Mouse (Mus musculus) lung, adult 2 months (tissue): ENCODE measurements at regions not wholly inside any gene's neighbourhood (a gene's known extent, or its start where the extent isn't known, plus 50 kb on each side); places are given as distances from the start of the nearest gene placed in this dataset.

ENCODE experiments used
- CTCF ChIP-seq: fragments of 200-500 bp; IDR thresholded peaks from 2 replicates; pipeline ENCODE4 v1.5.1; 2011; ENCODE audit warnings: mild to moderate bottlenecking, low read length, control low read depth; ENCODE audit not compliant: insufficient read depth
- POLR2A ChIP-seq: fragments of 200-500 bp; IDR thresholded peaks from 2 replicates; pipeline ENCODE4 v1.6.1; 2011; ENCODE audit warnings: low read depth, mild to moderate bottlenecking, control low read depth, low read length, borderline replicate concordance; ENCODE audit errors: extremely low read depth

DNA sequence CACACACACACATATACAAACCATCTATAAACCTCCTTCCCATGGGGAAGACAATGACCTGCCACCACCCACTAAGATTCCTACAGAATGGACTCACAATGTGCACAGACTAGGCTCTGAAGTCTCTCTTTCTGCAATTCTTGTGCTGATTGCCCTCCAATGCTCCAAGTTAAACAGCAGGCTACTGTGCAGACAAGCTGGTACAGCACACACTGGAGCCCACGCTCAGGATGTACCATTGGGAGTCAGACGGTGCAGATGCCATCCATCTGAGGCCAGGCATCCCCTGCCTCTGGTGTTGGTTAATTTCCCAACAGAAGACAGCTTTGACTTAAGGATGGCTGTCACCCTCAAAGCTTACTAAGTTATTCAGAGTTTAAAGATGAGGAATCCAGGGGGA lies 236.1 kb downstream of the Opa1 start:
- TF ChIP-seq CTCF (no peak), POLR2A (no peak)
